Mouse (Mus musculus) ES-Bruce4 (cell line): ENCODE data around the gene Gm21987. TPM values are rescaled to one million over a fixed set of nuclear protein-coding genes. Genes with fewer than 3 reads are reported as not detected.

Experiments used
- H3K27ac ChIP-seq: 2 replicates; pipeline ENCODE4 v1.5.1; 2012; ENCODE audit warnings: low read length, inconsistent platforms; ENCODE audit not compliant: insufficient read depth
- H3K27me3 ChIP-seq: 2 replicates; pipeline ENCODE4 v1.6.1; 2012; ENCODE audit warnings: mild to moderate bottlenecking, low read length, inconsistent platforms; ENCODE audit not compliant: control insufficient read depth, poor library complexity, insufficient read depth, severe bottlenecking
- H3K36me3 ChIP-seq: 2 replicates; pipeline ENCODE4 v1.6.1; 2012; ENCODE audit warnings: inconsistent platforms, mild to moderate bottlenecking, low read length, moderate library complexity; ENCODE audit not compliant: control insufficient read depth, poor library complexity, insufficient read depth, severe bottlenecking
- H3K4me1 ChIP-seq: one replicate; pipeline ENCODE4 v1.8.1; 2011; ENCODE audit warnings: low read length; ENCODE audit not compliant: control insufficient read depth, insufficient read depth
- H3K4me3 ChIP-seq: 2 replicates; pipeline ENCODE4 v1.5.1; 2011; ENCODE audit warnings: low read depth, mild to moderate bottlenecking, low read length
- H3K9ac ChIP-seq: 2 replicates; pipeline ENCODE4 v1.6.1; 2012; ENCODE audit warnings: low read depth, mild to moderate bottlenecking, inconsistent platforms; ENCODE audit not compliant: poor library complexity, severe bottlenecking
- H3K9me3 ChIP-seq: replicated peaks from 2 replicates; pipeline ENCODE4 v1.6.1; 2012; ENCODE audit warnings: mild to moderate bottlenecking, low read length, inconsistent platforms; ENCODE audit not compliant: control insufficient read depth, poor library complexity, insufficient read depth, severe bottlenecking
- CTCF ChIP-seq: IDR thresholded peaks from one replicate; pipeline ENCODE4 v1.8.1; 2011; ENCODE audit warnings: low read depth, low read length
- EP300 ChIP-seq: IDR thresholded peaks from 2 replicates; pipeline ENCODE4 v1.6.1; 2011; ENCODE audit warnings: low read depth, low read length; ENCODE audit not compliant: insufficient read depth
- POLR2A ChIP-seq: IDR thresholded peaks from one replicate; pipeline ENCODE4 v1.8.1; 2011; ENCODE audit warnings: low read length; ENCODE audit not compliant: insufficient read depth
- polyA plus RNA-seq: library from polyadenylated mRNA; stranded (reverse); fragments of >200 nt; gene quantifications from 2 replicates; pipeline ENCODE4 v1.2.4, GENCODE M21; 2011; ENCODE audit warnings: low read depth; ENCODE audit not compliant: missing spikeins, insufficient read depth, insufficient read length

Gm21987 gene
- polyA plus RNA-seq, 1 experiment, result not detected

DNA sequence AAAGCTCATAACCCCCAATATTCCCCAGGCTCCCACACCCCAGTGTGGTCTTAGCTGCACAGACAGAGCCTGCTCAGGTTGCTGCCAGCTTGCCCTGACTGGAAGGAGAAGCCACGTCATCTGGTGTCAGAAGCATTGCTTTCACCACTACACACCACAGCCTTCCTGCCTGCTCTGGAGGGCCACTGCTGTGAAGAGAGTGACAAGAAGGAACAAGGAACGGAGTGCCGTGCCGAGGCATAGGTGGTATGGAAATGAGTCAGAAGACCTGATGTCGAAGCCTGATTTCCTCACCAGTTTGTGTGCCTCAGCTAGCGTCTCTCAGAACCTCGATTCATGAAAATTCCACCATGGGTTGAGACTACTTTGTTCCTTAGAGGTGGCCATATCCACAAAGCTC is 56.8 kb downstream of the Gm21987 start:
- H3K27me3 ChIP-seq, result no peaks in the 10 kb centered on the region
- H3K4me3 ChIP-seq, result no peak overlapping the region
- no peaks in the 10 kb centered on the region for H3K9me3 ChIP-seq
- H3K36me3 ChIP-seq, result no peaks in the 10 kb centered on the region
- no peak overlapping the region for H3K27ac ChIP-seq
- H3K9ac ChIP-seq, result no peak overlapping the region
- H3K4me1 ChIP-seq, result peaks cover 8% of the 10 kb centered on the region
- no peak for TF ChIP-seq EP300
- no peak for TF ChIP-seq POLR2A
- TF ChIP-seq CTCF, result no peak

DNA sequence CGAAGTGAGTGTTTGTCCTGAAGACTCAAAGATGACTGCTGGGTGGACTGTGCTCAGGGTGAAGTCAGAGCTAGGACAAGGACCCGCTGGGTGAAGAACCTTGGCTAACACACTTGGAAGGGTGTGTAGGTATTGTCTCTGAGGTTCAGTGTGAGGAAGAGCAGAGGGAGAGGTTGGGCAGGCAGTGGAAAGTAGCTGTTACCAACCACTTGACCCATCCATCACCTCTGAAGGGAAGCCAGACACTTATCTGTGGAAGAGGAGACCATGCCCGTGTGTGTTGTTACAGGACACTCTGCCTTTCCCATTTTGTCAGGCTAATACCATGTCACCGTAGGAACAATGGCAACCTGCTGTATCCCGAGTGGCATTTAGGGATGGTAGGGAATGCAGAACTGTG is 59.5 kb downstream of the Gm21987 start:
- H3K4me1 ChIP-seq, result peaks cover 4% of the 10 kb centered on the region
- TF ChIP-seq CTCF (no peak), POLR2A (no peak), EP300 (no peak)
- no peaks in the 10 kb centered on the region for H3K27me3 ChIP-seq
- H3K9me3 ChIP-seq, result no peaks in the 10 kb centered on the region
- H3K4me3 ChIP-seq, result no peak overlapping the region
- no peak overlapping the region for H3K27ac ChIP-seq
- H3K36me3 ChIP-seq, result no peaks in the 10 kb centered on the region
- H3K9ac ChIP-seq, result no peak overlapping the region

DNA sequence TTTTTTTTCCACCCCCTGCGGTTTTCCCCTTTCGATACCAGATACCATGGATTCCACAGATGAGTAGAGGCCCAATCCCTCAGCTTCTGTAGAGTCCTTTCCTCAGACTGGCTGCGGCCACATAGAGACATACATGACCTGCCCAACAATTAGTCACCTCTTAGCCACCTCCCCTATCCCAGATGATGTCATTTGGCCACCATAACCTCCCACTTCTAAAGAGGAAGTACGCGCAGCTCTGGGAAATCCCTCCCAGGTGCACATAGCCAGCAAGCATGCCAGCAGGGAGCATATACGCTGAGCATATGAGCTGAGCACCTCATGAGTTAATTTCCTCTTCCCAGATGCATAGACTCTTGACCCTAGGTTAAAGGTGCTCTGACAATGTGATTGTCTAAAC is 59.9 kb downstream of the Gm21987 start:
- Histone ChIP-seq H3K27me3 (no peaks in the 10 kb centered on the region), H3K4me3 (no peak overlapping the region), H3K9ac (no peak overlapping the region), H3K36me3 (no peaks in the 10 kb centered on the region), H3K27ac (no peak overlapping the region), H3K4me1 (peaks cover 4% of the 10 kb centered on the region), H3K9me3 (no peaks in the 10 kb centered on the region)
- no peak for TF ChIP-seq EP300
- no peak for TF ChIP-seq CTCF
- no peak for TF ChIP-seq POLR2A

DNA sequence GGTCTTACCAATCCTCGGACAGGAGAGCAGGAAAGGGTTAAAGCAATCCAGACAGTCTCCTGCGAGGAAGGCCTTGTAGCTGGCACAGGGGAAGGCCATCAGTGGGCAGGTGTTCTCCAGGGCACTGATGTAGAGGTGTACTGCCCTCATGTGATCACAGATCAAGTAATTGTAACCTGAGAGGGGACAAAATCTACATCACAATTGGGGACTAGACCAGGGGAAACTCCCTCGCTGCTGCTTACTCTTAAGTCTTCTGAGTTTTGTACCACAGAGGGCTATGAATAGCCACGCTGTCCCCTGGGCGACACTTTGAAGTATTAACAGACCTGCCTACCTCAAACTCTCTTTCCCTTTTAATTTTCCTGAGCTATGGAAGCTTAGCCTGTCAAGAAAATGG is 60.7 kb downstream of the Gm21987 start:
- no peaks in the 10 kb centered on the region for H3K27me3 ChIP-seq
- no peak overlapping the region for H3K4me3 ChIP-seq
- TF ChIP-seq EP300, result peak; percentile 68; the same call in 1 of the 2 replicates
- no peak for TF ChIP-seq CTCF
- TF ChIP-seq POLR2A, result no peak
- H3K9ac ChIP-seq, result no peak overlapping the region
- H3K36me3 ChIP-seq, result no peaks in the 10 kb centered on the region
- no peak overlapping the region for H3K27ac ChIP-seq
- H3K4me1 ChIP-seq, result peaks cover 4% of the 10 kb centered on the region
- no peaks in the 10 kb centered on the region for H3K9me3 ChIP-seq

DNA sequence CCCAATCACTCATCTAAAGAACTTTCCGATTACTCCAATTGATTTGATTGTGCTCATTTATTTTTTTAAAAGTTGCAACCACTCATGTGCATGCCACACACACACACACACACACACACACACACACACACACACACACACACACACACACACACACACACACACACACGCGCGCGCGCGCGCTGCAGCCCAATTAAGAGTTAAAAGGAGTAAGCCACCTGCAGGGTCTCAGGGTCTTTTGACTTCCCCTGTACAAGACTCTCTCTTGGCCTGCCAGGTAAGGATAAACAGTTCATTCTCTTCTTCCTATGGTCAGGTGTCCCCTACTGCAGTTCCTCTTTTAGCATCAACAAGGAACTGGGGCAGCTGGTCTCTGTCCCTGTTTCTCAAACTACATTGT is 61.6 kb downstream of the Gm21987 start:
- Histone ChIP-seq H3K4me1 (peaks cover 4% of the 10 kb centered on the region), H3K9me3 (no peaks in the 10 kb centered on the region), H3K27ac (no peak overlapping the region), H3K9ac (no peak overlapping the region), H3K4me3 (no peak overlapping the region), H3K36me3 (no peaks in the 10 kb centered on the region), H3K27me3 (no peaks in the 10 kb centered on the region)
- TF ChIP-seq EP300, result no peak
- TF ChIP-seq POLR2A, result no peak
- no peak for TF ChIP-seq CTCF

Other genes with a start within 250 kb of the Gm21987 start
- not detected in 2 replicates for gene Nr1i2, start 52.2 kb upstream of the Gm21987 start, polyA plus RNA-seq
- 0.58 and 0.96 TPM in 2 replicates for gene Maats1, start 4.9 kb upstream of the Gm21987 start, polyA plus RNA-seq
- gene Cox17, start within 50 bp of the Gm21987 start, polyA plus RNA-seq, result 218 and 226 TPM in 2 replicates
- not detected in 2 replicates for gene Popdc2, start 15.2 kb downstream of the Gm21987 start, polyA plus RNA-seq
- 1.9 and 2.5 TPM in 2 replicates for gene Pla1a, start 86.1 kb downstream of the Gm21987 start, polyA plus RNA-seq
- gene Adprh, start 105.7 kb downstream of the Gm21987 start, polyA plus RNA-seq, result 50.7 and 51.3 TPM in 2 replicates
- gene Cd80, start 108.5 kb downstream of the Gm21987 start, polyA plus RNA-seq, result 1.3 and 1.7 TPM in 2 replicates
- 46.4 and 53.9 TPM in 2 replicates for gene Timmdc1, start 175.6 kb downstream of the Gm21987 start, polyA plus RNA-seq
- gene Poglut1, start 203.2 kb downstream of the Gm21987 start, polyA plus RNA-seq, result 90.1 and 99.5 TPM in 2 replicates
- gene Tmem39a, start 211.7 kb downstream of the Gm21987 start, polyA plus RNA-seq, result 165 and 186 TPM in 2 replicates